Mouse (Mus musculus) heart, embryonic 10.5 days (tissue): Measurements from ENCODE around the gene Ufsp2. TPM values are rescaled to one million over a fixed set of nuclear protein-coding genes. Genes with fewer than 3 reads are reported as not detected.
A peak's percentile ranks its signal among the peaks of the same experiment; 100 is the strongest.

ENCODE experiments used
- DNase-seq: peaks from one replicate; pipeline ENCODE4 v3.0.0-alpha.2; 2017; ENCODE audit warnings: low spot score
- H3K27ac ChIP-seq: fragments of 300-500 bp; sonication (generic); 2 replicates; pipeline ENCODE4 v1.5.1; 2016; ENCODE audit warnings: mild to moderate bottlenecking
- H3K27me3 ChIP-seq: fragments of 300-500 bp; sonication (generic); 2 replicates; pipeline ENCODE4 v1.6.1; 2016; ENCODE audit warnings: mild to moderate bottlenecking; ENCODE audit not compliant: poor library complexity, insufficient read depth, severe bottlenecking
- H3K36me3 ChIP-seq: fragments of 300-500 bp; sonication (generic); 2 replicates; pipeline ENCODE4 v1.6.1; 2016; ENCODE audit warnings: mild to moderate bottlenecking, moderate library complexity
- H3K4me1 ChIP-seq: fragments of 300-500 bp; sonication (generic); 2 replicates; pipeline ENCODE4 v1.6.1; 2016; ENCODE audit warnings: mild to moderate bottlenecking
- H3K4me3 ChIP-seq: fragments of 300-500 bp; sonication (generic); 2 replicates; pipeline ENCODE4 v1.5.1; 2016; ENCODE audit warnings: mild to moderate bottlenecking, moderate library complexity
- H3K9me3 ChIP-seq: fragments of 300-500 bp; sonication (generic); 2 replicates; pipeline ENCODE4 v1.6.1; 2016; ENCODE audit warnings: mild to moderate bottlenecking, moderate library complexity
- WGBS: fragments of 180-500 bp; shearing (Covaris S2); methylation state at CpG from one replicate; pipeline ENCODE4 v1.1.7; 2016; 5-methylcytosine and 5-hydroxymethylcytosine counted together
- polyA plus RNA-seq: library from polyadenylated mRNA; unstranded; fragments of >200 nt; fragmentation: Nextera tagmentation; extraction: Ambion mirVana; gene quantifications from 2 replicates; pipeline ENCODE4 v1.2.1, GENCODE M21; 2016

Ufsp2 gene
- 60.1 and 60.7 TPM in 2 replicates for polyA plus RNA-seq

DNA sequence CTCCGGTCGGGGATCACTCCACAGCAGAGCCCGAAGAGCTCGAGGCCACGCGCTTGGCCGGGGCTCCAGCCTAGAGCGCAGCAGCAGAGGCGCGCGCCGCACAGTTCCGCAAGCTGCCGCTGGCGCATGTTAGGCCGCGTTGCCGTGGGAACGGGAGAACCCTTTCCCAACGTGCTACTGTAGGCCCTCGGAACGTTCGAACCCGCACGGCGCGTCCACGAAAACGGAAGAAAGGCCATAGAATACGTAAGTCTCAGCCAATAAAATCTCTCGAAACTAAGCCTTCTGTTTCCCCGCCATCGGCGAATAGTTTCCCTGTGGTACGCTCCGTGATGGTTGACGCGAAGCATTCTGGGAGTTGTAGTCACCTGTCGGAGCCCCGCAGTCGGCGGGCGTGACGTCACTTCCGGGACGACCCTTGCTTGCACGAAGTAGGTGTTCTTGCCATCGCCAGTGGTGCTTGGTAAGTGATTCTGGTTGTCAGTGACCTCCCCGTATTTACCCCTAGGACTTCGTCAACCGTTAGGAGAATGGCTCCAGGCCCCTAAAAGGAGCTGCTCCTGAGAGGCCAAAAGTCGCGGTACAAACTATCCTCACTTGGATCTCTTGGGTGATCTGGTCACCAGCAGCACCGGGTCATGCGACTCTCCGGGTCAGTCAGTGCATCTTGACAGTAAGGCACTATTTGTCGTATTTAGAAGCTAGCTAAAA lies at the start of gene Ufsp2, which contains the start of gene 1700029J07Rik:
Gene Ufsp2 (plus strand): TSS at position 403 of the 711 bp plus-strand sequence.
Gene 1700029J07Rik (minus strand): TSS at position 127 of the 711 bp plus-strand sequence.
- peak; percentile 98 for DNase-seq

DNA sequence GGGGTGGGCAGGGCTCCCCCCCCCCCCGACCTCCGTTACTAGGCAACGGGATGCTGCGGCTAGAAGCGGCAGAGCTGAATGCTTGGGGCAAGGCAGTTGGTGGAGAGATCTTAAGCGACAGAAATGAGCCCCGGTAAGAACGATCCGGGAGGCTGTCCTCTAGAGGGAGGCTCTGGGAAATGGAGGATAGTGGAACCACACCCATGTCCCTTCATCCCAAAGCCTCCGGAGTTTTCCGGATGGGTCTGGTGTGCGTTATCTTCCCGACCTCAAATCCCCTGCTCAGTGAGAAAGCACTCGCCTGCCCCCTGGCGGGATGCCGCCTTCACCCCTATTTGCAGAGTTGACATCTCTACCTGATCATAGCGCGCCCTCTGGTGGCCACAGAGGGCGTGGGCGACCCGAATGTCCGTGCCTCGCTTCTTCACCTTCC lies 40.7 kb upstream of the Ufsp2 start, which contains the start of gene Ccdc110:
Gene Ccdc110 (plus strand): TSS at position 38 of the 433 bp plus-strand sequence.
- Histone ChIP-seq H3K4me1 (no peaks in the 10 kb centered on the region), H3K36me3 (peaks cover 2% of the 10 kb centered on the region; the same call in 1 of the 2 replicates), H3K9me3 (0 out of 2 replicates have a peak, but pooled peaks cover 3% of the 10 kb centered on the region), H3K27ac (peak within 1 kb of the TSS; percentile 45), H3K27me3 (no peaks in the 10 kb centered on the region), H3K4me3 (peak within 1 kb of the TSS; percentile 48)
- DNase-seq: peak; percentile 94
- WGBS: 8% methylated on average over 23 of the region's 23 CpGs

More for the DNA sequence above, at the start of gene Ufsp2, which contains the start of gene 1700029J07Rik:
- H3K4me1 ChIP-seq: peaks cover 13% of the 10 kb centered on the region; the same call in 1 of the 2 replicates
- no peaks in the 10 kb centered on the region for H3K9me3 ChIP-seq
- no peaks in the 10 kb centered on the region for H3K27me3 ChIP-seq
- peak within 1 kb of the TSS; percentile 72 for H3K4me3 ChIP-seq
- H3K36me3 ChIP-seq: peaks cover 19% of the 10 kb centered on the region
- under 1% methylated on average over 57 of the region's 57 CpGs for WGBS
- peak within 1 kb of the TSS; percentile 90 for H3K27ac ChIP-seq

DNA sequence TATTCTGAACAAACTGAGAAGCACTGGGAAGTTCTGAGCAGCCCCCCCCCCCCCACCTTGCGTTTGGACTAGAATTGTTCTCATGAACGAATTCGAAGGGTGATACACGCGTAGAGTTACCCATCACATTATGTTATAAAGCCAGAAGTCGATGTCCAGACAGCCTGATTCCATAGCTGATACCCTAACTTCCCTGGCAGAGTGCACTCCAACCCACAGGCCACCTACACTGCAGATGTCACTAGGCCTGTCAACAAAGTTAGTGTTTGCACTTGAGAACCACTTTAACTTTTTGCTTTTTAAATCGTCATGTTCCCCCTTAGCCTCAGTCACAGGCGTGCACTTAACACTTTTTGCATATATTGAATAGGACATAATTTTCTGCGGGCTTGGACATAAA lies 38.3 kb upstream of the Ufsp2 start:
- 86% methylated on average over 9 of the region's 9 CpGs for WGBS
- H3K36me3 ChIP-seq: no peaks in the 10 kb centered on the region

DNA sequence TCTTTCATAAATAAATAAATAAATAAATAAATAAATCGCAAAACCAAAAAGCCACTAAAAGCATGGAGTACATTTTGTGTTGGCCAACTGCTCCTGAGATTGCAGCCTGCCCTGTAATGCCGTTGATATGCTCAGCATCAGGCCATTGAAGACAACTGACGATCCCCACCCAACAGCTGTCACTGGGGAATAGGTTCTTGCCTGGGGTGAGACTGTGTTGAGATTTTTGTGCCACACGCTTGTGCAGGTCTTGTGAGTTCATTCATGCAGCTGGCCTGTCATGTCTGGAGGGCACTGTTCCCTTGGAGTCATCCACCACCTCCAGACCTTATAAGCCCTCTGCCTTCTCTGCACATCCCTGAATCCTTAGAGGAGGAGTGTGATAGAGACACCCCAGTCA lies 29.0 kb upstream of the Ufsp2 start:
- Histone ChIP-seq H3K36me3 (no peaks in the 10 kb centered on the region), H3K27ac (no peak overlapping the region), H3K4me1 (0 out of 2 replicates have a peak, but pooled peaks cover 3% of the 10 kb centered on the region), H3K9me3 (no peaks in the 10 kb centered on the region), H3K27me3 (no peaks in the 10 kb centered on the region), H3K4me3 (no peak overlapping the region)
- 89% methylated on average over 4 of the region's 4 CpGs for WGBS
- DNase-seq: no peak

More for the DNA sequence above, 38.3 kb upstream of the Ufsp2 start:
- Histone ChIP-seq H3K27ac (no peak overlapping the region), H3K4me3 (no peak overlapping the region), H3K9me3 (no peaks in the 10 kb centered on the region), H3K27me3 (no peaks in the 10 kb centered on the region), H3K4me1 (no peaks in the 10 kb centered on the region)
- no peak for DNase-seq

DNA sequence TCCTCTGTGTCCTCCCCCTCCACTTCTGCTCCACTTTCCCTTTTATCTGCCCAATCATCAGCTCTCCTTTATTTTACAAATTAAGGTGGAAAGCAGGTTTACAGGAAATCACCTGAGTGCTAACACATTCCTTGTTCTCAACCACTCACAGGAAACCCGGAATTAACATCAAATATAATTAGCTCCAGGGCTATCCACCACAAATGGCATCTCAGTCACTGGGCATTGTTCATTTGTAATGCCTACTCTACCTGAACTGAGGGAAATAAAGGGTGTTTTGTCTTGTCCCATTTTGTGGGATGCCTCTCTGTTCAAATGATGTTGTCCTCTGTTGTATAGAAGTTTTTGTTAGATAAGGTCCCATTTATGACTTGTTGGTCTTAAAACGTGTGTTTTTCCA lies 24.7 kb upstream of the Ufsp2 start:
- DNase-seq: no peak
- Histone ChIP-seq H3K27me3 (no peaks in the 10 kb centered on the region), H3K27ac (no peak overlapping the region), H3K4me3 (no peak overlapping the region), H3K9me3 (no peaks in the 10 kb centered on the region), H3K36me3 (no peaks in the 10 kb centered on the region), H3K4me1 (no peaks in the 10 kb centered on the region)
- 62% methylated on average over 2 of the region's 2 CpGs for WGBS

DNA sequence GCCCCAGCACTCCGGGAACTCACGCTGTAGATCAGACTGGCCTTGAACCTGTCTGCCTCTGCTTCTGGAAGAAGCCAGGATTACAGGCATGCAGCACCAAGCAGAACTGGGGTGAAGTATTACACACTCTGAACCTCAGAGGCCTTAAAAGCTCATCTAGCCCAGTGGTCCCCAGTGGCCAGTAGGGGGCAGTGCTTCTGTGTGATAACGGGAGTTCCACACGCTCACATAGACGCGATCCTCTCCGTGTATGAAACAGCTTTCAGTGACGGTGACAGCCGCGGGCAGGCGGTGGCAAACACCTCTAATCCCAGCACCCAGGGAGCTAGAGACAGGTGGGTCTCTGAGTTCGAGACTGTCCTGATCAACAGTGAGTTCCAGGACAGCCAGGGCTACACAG lies 4.4 kb upstream of the Ufsp2 start:
- DNase-seq: no peak
- Histone ChIP-seq H3K4me3 (no peak overlapping the region), H3K27ac (no peak overlapping the region), H3K36me3 (peaks cover 7% of the 10 kb centered on the region; the same call in 1 of the 2 replicates), H3K4me1 (peaks cover 9% of the 10 kb centered on the region; the same call in 1 of the 2 replicates), H3K27me3 (no peaks in the 10 kb centered on the region), H3K9me3 (no peaks in the 10 kb centered on the region)
- WGBS: 93% methylated on average over 12 of the region's 12 CpGs

DNA sequence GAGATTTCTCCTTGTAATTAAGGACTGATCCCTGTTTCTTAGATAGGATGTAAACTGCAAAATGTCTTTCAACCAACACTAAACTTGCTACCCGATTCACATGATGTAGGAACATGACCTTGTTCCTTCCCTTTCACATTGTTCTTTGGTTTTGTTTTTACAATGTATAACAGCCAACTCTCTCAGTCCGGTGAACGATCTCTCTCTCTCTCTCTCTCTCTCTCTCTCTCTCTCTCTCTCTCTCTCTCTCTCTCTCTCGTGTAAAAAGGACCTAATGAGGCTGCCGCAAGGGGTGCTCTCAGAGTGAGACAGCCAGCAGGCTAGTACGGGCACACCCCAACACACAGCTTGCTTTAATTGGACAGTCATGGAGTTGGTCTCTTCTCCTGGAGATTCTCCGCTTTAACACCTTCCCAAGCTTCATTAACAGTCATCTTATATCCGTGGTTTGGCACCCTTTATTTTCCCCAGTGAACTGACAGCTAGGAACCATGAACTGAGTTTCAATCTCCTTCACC lies 1.3 kb upstream of the Ufsp2 start:
- H3K4me3 ChIP-seq: peak overlapping the region; percentile 72; the same call in 1 of the 2 replicates

DNA sequence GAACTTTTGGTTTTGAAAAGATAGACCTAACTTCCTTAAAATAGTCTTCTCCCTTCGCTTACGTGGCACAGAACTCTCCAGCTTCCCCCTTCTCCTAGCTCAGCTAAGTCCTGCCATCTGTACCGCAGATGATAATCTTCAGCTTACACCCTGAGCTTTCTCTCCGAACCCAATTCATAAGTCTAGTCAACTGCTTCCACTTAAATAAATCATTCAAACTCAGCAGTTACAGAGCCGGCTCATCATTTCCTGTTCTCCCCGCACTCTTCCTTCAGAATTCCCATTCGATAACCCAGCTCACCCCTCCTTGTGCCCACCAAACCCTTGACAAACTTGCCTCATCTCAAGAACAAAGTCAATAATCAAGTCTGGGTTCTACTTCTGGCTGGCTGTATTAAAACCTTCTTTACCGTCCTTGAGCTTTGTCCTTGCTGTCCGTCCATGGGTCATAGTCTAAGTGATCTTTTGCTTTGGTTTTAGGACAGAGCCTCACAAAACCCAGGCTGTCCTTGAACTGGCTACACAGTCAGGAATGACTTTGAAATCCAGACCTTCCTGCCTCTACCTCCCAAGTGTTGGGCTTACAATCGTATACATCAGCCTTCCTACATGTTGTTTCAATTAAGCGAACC lies 625 bp downstream of the Ufsp2 start:
- Histone ChIP-seq H3K9me3 (no peaks in the 10 kb centered on the region), H3K4me1 (peaks cover 13% of the 10 kb centered on the region; the same call in 1 of the 2 replicates), H3K4me3 (peak overlapping the region; percentile 72), H3K27me3 (no peaks in the 10 kb centered on the region), H3K27ac (peak overlapping the region; percentile 90), H3K36me3 (peaks cover 19% of the 10 kb centered on the region)
- no peak for DNase-seq
- WGBS: 66% methylated on average over 11 of the region's 11 CpGs

More for the DNA sequence above, 1.3 kb upstream of the Ufsp2 start:
- Histone ChIP-seq H3K27ac (peak overlapping the region; percentile 90; the same call in 1 of the 2 replicates), H3K9me3 (no peaks in the 10 kb centered on the region), H3K27me3 (no peaks in the 10 kb centered on the region), H3K36me3 (peaks cover 16% of the 10 kb centered on the region), H3K4me1 (peaks cover 13% of the 10 kb centered on the region; the same call in 1 of the 2 replicates)
- 78% methylated on average over 8 of the region's 8 CpGs for WGBS
- no peak for DNase-seq

DNA sequence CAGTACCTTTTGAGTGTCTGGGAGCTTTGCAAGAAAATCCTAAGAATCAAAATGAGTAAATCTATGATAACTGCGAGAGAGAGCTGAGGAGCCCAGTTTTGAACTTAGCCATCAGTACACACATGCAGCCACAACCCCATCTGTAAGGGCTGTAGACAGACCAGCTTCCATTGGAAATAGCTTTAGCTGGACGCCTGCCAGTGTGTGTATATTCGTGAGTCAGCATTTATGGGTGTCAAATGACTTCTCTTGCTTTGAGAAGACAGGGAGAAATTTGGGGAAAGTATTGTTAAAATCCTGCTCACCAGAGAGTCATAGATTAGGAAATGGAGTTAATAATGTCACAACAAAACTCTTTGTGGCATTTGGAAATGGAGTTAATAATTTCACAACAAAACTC lies 11.3 kb downstream of the Ufsp2 start:
- Histone ChIP-seq H3K27ac (no peak overlapping the region), H3K9me3 (no peaks in the 10 kb centered on the region), H3K4me3 (no peak overlapping the region), H3K27me3 (no peaks in the 10 kb centered on the region), H3K4me1 (no peaks in the 10 kb centered on the region), H3K36me3 (peaks cover 39% of the 10 kb centered on the region)
- no peak for DNase-seq
- WGBS: 81% methylated on average over 3 of the region's 3 CpGs

DNA sequence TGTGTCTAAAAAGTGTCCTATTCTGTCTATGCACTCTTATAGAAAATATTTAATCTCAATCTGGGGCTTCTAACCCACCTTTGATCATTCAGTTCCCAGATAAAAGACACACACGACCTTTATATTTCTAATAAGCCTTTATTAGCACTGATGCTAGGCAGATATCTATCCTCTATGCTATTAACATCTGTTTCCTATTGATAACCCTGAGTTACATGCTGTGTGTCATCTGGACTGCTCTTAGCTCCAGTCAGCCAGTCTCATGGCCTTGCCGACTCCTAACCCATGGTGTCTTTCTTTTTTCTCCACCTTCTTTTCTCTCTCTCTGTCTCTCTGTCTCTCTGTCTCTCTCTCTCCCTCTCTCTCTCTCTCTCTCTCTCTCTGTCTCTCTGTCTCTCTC lies 12.9 kb downstream of the Ufsp2 start:
- no peaks in the 10 kb centered on the region for H3K9me3 ChIP-seq
- no peaks in the 10 kb centered on the region for H3K4me1 ChIP-seq
- no peak overlapping the region for H3K27ac ChIP-seq
- H3K27me3 ChIP-seq: no peaks in the 10 kb centered on the region
- 59% methylated on average over 2 of the region's 2 CpGs for WGBS
- no peak for DNase-seq
- no peak overlapping the region for H3K4me3 ChIP-seq
- H3K36me3 ChIP-seq: peaks cover 30% of the 10 kb centered on the region

DNA sequence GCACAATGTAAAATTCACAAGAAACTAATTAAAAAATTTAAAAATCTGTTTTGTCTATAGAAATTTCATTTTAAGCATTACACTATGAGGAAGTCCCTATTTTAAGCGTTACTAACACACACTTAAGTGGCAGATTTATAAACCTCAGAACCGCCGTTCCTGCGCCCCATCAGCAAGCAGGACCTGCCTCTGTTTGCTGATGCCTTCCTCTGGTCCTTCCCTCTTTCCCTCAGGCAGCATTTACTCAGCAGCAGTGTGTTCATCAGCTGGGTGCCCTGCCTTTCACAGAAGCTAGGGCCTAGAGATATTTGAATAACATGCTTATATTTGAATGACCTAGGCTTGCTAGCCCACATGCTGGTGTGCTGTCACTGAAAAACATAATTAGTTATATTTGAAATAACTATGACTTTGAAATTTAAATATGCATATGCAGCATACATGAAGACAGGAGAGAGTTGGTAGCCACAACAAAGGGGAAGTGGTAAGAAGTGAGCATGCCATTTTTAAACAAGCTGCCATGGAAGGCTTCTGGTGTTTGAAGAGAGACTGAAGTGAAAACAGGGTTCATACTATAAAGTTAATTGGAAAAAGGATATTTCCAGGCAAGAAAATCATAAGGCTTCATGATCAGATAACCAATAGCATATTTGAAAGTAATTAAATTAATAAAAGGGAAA lies 15.4 kb downstream of the Ufsp2 start:
- Histone ChIP-seq H3K9me3 (no peaks in the 10 kb centered on the region), H3K27ac (no peak overlapping the region), H3K4me3 (no peak overlapping the region), H3K27me3 (no peaks in the 10 kb centered on the region), H3K4me1 (no peaks in the 10 kb centered on the region), H3K36me3 (peaks cover 31% of the 10 kb centered on the region)
- no peak for DNase-seq
- WGBS: 91% methylated on average over 4 of the region's 4 CpGs

DNA sequence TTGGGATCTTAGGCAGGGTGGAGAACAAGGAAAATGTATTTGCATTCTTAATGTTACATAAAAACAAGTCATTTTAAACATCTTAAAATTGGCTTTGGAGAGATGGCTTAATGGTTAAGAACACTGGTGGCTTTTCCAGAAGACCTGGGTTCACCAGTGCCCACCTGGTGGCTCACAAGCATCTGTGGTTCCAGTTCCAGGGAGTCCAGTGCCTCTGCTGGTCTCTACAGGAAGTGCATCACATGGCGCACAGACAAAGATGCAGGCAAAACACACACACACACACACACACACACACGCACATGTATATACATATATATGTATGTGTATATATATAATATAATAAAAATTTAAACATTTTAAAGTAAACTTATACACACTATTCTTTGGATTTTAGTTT lies 18.8 kb downstream of the Ufsp2 start:
- 89% methylated on average over 2 of the region's 2 CpGs for WGBS
- no peak overlapping the region for H3K4me3 ChIP-seq
- H3K4me1 ChIP-seq: peaks cover 5% of the 10 kb centered on the region; the same call in 1 of the 2 replicates
- peaks cover 36% of the 10 kb centered on the region for H3K36me3 ChIP-seq
- DNase-seq: no peak
- no peaks in the 10 kb centered on the region for H3K27me3 ChIP-seq
- no peaks in the 10 kb centered on the region for H3K9me3 ChIP-seq
- no peak overlapping the region for H3K27ac ChIP-seq
